Mouse (Mus musculus): ENCODE measurements at regions not wholly inside any gene's neighbourhood (a gene's known extent, or its start where the extent isn't known, plus 50 kb on each side); places are given as distances from the start of the nearest gene placed in this dataset.

DNA sequence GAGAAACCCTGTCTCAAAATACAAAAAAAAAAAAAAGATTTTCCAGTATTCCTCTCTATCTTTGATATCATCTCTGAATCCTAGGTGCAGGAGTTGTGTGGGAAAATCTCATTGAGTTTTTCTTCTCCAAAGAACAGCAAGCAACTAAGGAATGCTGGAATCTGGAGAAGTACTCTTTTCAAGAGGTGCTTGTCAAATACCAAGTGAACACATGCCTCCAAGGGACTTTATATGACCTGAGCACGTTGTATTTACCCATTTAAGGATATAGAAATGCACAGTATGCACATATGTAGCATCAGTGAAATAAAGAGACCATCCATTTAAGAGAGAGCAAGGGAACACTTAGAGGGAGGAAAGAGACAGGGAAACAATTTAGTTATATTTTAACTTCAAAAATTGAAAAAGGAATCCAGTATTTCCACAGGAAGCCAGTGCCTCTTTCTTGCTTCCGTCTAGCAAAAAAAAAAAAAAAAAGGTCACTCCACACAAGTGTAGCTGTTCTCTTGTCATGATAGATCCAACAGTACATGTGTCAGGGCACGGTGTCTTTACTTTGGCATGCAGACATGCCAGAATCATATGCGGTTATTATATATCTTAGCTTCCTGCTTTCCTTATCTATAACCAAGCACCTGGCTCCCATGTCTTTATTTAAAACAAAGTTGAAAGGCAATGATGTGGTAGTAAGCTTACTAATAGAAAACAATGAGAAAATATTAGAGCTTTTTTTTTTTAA, 212.1 kb upstream of the Etaa1 start:
- DNase-seq (ENCODE audit: low spot score), result no peak

DNA sequence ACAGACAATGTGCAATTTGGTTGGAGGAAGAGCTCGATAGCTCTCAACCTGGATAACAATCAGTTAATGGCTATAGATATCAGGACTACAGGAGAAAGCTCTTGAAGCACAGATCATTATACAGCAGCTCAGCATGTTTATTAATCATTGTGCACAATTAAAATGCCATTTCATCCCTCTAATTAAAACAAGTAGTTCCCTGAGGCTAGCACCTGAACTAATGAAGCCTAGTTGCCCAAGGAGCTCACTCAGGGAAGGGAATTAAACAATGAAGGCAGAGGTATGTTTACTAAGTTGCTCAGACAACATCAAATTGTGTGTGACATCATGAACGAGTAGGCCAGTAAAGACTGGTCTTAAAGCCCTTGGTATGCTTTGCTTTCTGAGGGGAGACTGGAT, 210.3 kb upstream of the Etaa1 start:
- DNase-seq (ENCODE audit: low spot score), result no peak

DNA sequence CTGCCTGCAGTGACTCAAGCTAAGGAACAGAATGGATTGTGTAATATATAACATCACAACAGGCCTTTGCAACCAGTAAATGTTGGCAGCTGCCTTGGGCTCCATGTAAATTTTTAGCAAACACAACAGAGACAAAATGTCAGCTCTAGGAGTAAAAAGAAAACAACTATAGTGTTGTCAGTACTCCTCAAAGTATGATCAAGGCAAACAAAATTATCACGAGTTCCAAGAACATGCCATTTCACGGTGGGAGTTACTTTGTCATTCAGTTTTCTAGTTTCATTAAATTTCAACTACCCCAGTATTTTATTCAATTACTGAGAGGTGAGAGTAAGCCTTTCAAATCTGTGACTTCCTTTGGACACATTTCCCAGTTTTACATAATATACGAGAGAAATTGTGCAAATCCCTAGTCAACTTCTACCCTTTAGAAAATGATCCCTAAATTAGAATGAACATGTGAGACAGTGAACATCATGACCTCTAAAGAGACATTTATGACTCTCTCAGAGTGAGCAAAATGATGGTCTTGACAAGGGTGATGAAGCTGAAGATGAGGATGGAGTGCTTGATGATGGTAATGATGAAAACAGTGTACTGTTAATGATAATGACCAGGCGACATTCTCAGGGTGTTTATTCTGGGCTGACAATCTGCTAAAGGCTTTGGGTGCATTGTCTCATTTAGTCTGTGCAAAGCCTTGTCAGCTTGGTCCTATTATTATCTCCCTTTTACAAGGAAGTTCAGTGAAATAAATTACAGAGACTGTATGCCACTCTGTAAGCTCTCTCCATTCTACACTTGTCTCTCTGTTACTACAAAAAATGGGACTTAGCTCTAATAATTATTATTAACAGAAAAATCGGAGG, 209.7 kb upstream of the Etaa1 start:
- no peak for DNase-seq (ENCODE audit: low spot score)

DNA sequence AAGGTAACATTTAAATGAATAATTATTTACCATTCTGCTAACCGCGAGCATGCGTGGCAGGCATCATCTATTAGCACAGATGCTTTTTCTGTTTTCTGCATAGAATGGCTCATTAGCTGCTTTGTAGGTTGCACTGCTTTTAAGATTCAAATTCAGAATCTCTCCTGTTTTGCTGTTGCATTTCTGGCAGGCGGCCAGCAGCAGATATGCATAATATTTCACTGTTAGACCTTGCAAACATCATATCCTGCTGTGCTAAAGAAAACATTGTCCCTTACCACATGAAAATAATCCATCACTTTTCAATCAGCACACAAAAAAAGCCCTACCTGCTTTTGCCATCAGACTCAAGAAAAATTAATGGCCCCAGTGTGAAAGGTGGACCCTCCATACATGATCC, 202.8 kb upstream of the Etaa1 start:
- no peak for DNase-seq (ENCODE audit: low spot score)

DNA sequence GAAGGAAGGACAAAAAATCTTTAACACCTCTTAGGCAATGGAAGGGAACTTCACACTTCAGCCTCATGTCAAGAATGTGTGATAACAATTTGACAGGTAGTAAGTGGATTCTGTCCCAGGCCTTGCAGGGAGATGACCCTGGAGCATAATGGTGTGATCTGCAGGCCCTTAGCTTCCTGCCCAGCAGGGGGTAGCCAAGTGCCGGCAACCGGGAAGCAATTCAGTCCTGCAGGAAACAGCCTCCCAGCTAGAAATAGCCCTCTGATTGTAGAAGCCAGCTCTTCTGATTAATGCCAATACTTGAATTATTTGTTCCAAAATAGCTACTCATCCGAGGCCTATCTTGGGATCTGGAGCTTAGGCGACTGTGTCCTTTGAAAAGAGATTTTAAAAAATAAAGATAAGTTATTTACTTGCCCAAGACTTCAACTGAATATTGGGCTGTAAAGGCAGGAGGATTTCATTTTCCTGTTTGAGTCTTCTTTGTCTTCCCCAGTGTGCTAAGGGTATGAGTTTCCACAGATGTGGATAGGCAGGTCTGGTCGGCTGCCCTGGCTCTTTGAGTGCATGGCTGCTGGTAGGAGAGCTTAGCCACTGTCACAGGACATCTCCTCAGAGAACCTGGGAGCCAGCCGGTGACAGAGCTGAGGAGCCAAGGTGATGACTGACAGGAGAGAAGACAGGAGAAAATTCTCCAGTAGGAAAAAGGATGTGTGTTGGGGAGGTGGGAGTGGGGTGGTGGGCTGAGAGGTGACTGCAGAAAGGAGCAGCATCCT, 198.3 kb upstream of the Etaa1 start:
- no peak for DNase-seq (ENCODE audit: low spot score)

DNA sequence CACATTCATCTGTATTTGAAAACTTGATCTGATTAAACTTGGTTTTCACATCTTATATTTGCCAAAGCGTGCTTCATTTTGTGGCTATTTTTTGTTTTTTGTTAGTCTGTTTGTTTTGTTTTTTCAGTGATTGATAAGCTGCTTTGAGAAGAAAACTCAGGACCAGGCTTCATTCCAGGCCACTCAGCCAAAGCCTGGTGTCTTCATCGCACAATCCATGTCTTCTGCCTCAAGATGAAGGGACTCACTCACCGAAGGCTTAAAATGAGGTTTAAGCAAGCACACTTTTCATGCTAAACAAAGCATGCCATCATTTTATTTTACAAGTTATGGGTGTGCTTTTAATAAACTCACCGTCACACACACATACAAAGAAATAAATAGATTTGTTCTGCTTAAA, 197.7 kb upstream of the Etaa1 start:
- DNase-seq (ENCODE audit: low spot score), result no peak

DNA sequence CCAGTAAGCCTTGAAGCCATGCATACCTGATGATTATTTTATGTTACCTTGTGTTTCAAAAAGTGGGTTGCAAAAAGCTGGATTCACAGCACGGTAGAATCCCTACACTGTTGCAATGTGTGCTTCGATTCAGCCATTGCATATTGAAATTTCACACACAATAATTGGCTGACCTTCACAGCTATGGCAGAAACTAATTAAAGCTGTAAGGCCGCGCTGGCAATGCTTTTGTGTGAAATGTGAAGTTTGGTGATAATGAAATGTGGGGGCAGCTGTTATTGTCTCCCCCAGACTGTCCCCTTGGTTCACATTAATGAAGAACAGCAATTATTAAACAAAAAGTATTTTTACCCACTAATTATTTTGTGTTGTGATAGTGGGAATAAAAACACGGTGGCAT, 173.8 kb upstream of the Etaa1 start:
- no peak for DNase-seq (ENCODE audit: low spot score)

DNA sequence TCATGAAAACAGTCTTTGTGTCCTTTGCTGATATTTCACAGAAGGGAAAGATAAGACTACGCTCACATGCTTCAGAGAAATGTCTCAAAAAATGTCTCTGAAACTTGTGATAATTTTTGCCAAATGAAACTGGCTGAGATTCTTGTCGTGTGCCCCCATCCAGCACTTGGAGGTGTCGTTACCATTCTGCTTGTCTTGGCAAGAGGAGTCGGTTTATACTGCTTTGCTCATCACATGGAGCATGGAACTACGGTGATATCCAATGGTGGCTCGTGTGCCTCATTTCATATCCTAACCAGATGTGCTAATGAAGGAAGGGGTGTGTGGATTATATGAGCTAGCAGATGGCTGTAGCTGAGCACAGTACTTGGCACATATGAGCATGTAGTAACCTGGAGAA, 169.4 kb upstream of the Etaa1 start:
- no peak for DNase-seq (ENCODE audit: low spot score)

DNA sequence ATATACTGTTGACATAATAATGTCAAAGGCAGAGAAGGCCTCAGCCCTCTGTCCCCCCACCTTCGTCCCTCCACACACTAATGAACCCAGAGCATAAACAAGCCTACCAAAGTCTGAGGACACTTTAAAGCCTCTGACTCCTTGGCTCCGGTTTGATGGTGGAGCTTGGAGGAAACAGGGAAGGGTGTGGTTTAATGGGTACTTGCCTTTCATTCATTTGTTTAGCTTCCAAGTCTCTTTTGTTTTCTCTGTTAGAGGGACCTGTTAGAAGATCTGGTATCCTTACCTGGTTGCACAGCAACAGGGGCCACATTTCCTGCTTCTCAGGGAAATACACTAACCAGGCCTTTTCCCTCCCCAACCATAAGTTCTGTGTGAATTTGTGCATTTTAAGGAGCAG, 168.9 kb upstream of the Etaa1 start:
- DNase-seq (ENCODE audit: low spot score), result no peak

DNA sequence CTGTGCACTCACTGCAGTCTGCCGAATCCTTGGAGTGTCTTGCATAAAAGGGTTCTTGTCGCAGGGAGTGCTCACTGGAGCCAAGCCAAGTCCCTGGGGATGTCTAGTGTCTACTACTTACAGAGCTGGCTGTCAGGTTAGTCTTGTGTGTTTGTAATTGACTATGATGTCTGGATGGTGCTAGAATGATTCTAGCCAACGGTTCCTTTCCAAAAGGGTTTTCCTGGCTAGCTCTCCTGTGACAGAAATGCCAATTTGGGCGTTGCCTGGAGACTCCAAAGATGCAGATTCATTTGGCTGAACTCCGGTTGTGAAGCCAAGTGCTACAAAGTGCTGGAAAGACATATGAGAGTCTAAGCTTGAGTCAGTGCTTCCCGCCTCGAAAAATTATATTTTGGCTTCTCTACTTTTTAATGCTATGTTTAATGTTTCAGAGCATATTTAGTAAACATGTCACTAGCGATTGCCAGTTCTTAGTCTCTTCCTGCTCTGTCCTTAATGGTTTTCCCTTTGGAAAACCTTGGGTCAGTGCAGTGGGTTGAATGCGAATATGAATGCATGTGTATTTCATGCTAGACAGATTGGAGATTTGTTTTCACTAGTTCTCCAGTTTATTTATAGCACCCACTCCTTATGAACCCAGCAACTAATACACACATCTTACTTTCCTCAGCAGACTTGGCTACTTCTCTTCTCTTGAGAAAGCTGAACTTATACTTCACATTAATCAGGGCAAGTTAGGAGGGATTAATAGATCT, 162.2 kb upstream of the Etaa1 start:
- DNase-seq (ENCODE audit: low spot score), result peak; percentile 4

DNA sequence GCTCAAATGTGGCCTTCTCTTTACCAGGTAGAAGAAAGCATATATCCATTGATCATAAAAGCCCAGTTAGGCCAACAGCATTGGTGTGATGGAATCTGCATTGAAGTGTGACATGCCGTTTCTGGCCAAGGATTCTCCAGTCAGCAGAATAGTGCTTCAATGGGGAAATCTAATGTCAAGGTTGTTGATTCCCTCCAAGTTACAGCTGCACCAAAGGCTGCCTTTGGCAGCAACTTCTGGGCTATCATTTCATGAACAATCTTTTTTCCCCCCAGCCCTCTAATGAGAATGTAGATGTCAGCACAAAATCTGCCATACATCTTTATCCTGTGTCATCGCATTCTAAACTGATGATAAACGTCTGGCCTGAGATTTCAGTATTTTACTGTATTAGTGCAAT, 149.2 kb upstream of the Etaa1 start:
- DNase-seq (ENCODE audit: low spot score), result no peak

DNA sequence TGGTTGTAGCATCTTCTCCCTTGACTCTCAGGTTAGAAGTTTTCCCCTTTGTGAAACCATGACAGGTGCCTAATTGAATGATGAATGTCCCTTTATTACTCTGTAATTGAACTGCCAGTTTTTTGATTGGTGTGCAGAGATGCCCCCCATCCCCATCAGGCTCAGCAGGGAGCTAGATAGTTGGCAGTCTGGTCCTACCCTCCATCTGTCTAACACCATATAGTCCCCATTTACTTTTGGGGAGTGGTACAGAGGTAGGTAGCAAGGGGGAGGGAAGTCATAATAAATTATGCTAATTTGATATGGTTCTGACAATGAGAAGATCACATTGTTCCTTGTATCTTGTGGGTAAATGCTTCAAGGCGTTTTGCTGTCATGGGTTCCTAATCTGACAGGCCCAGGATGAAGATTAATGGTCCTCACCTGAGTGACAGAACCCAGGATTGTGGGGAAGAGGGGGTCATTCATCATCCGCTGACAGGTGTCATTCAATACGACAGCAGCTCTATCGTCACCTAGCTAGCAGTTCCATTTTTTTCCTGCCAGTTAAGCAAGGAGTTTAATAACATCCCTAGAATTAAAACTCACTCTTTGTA, 122.3 kb upstream of the Etaa1 start:
- DNase-seq (ENCODE audit: low spot score), result no peak

DNA sequence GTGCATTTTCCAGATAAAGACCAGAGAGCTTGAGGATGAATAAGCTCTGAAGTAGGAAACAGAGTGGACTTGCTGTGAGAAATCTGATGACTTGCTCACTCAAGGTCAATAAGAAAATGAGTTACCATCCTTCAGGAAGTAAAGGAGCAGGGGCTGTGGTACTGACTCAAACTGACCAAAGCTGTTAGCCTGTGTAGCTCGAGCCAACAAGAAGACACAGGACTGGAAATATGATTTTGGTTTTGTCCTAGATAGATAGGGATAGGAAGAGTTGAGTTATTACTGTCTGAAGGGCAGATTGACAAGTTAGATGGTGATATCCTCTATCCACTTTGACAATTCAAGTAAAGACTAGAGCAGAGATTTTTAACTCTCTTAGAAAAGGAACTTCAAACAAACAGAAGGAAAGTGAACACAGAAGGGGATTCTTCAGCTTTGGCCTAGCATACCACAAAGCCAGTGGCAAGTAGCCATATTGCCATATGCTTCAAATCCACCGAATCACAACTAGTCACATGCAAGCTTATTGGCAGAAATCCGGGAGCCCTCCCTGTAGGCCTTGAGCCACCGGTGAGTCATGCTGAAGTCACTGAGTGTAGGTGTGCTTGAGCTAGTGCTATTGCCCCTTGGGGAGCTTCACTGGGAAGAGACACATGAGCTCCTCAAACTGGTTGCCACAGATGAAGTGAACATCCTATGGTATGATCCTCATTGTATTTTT, 117.1 kb upstream of the Etaa1 start:
- DNase-seq (ENCODE audit: low spot score), result no peak

DNA sequence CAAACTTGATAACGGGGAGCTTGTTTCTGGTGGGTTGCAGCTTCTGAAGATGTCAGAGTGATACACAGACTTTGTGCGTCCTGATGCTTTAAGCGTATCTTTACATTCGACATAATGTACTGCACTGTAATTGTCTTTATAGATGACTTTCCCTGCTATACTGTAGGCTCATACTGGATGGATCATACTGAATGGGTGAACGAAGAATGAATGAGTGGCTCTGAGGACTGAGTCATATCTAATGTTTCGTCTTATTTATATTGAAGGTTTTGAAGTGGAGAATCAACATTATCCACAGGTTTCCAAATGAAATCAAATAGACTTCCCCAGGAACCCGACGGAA, 116.3 kb upstream of the Etaa1 start:
- no peak for DNase-seq (ENCODE audit: low spot score)

DNA sequence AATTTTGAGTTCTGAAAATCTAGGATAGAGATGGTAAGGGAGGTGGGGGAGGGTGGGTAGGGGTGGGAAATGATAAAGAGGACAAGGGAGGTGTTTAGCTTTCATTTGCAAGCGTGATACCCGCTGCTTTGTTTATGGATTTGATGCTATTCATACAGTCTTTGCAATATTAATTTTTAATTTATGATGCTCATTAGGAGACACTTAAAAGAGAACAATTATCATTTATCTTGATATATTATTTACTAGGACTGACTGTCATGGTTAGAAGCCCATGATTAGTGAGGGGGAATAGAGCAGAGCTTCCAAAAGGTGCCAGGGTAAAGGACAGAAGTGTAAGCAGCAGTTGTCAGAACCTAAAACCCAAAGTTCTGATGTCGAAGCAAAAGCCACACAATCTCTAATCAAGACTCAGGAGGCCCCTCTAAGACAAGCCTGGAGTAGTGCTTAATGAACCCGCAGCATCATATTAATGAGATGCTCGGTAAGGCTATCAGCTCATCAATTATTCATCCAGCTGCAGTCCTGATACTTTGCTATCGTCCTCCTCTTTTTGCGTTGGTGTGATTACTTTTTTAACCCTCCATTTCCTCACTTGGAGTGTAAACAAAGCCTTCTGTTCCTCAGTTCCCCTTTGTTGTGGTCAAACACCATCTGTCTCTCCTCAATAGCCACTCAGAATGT, 115.8 kb upstream of the Etaa1 start:
- no peak for DNase-seq (ENCODE audit: low spot score)

DNA sequence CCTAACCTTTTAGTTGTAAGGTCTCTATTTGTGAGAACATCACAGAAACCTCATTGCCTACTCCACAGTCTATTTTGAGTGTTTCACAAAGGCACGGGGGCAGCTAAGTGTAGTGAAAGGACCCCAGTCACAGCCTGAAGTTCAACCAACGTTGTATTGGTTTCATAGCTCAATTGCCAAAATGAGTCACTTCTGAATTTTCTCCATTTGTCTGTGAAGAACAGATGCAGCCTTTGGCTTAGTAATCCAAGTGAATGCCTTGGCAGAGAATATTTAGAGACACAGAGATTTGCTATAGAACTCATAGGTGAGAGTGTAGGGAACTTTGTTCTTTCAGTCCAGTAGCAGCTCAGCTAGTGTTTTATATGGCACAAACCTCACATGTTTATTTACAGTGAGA, 114.4 kb upstream of the Etaa1 start:
- DNase-seq (ENCODE audit: low spot score), result no peak

DNA sequence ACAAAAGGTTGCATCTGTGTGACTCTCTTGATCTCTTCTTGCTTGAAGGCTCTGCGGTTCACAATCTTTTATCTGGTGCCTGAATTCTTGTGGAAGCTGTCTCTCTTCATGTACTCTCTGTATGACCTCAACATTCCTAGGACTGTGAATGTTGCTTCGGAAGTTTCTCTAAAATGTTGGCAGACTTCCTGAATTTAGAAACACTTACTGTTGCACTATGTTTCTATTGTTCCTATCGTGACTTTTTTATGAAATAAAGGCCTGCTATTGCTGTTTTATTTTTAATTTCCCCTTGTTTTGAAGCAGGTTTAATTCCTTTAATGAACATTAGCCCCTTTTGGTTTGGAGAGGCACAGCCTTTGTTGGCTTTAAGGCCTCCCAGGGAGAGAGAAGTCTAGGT, 114.0 kb upstream of the Etaa1 start:
- DNase-seq (ENCODE audit: low spot score), result no peak

DNA sequence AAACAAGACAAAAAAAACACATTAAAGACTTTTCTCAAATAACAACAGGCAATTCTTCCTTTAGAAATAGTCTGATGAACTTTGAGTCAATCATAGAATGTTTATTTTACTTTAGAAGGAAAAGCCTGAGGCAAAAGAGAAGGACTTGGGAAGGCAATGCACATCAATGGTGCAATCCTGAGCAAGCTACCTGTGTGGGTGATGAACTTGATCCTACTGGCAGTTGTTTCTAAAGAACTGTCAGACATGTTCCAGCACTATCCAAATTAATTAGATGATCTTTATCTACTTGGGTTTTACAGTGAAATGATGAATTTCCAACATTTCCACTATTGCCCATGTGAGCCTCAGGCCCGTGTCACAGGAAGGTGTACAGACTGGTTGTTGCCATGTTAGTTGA, 87.9 kb upstream of the Etaa1 start:
- DNase-seq (ENCODE audit: low spot score), result no peak

DNA sequence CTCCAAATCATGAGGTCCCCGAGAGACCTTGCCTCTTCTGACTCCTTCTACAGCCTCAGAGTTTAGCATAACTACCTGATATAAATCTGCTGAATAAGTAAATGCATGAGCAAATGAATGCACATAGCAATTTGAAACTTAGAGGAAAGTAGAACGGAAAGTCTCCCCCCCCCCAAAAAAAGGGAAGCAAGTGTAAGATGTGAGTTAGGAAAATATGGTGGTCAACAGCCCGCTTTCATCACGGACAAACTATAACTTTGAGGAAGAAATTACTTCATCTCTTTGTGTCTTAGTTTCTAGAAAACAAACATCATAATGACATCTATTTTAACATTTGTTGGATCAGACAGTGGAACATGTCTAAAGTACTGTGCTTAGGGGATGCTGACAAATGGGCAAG, 77.4 kb upstream of the Etaa1 start:
- no peak for DNase-seq (ENCODE audit: low spot score)

DNA sequence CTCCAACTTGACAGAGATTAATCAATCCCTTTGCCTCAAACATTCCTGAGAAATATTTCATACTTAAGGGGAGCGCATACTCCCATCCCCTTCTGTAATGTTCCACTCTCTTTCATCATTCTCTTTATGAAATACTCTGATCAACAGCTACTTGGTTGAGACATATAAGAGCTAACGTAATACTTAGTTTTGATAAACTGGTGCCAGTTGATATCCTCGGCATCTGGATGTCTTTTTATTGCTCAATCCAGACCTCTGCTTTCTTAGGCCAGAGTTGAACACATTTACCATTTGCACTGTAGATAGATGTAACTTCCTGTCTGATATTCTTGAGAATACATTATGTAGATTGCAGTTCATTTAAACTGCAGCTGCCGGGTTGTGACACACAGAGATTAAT, 68.4 kb upstream of the Etaa1 start:
- no peak for DNase-seq (ENCODE audit: low spot score)

DNA sequence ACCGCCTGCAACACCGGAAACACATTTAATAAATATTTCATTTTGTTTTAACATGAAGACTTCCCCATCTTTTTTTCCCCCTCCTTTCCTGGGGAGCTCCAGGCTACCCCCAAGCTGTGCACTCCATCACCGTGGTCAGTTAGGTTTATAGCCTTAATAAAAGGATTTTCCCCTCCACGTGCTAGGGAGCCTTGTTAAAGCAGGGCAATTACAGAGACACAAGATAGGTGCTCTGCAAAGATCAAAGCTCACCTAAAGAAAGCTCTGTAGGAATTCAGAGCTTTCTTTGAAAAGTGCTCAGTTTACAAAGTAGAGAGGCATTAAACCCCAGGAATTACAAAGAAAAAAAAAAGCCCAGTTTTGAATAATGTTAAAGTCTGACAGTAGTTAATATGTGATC, 61.6 kb upstream of the Etaa1 start:
- no peak for DNase-seq (ENCODE audit: low spot score)
